Mouse (Mus musculus): Measurements from ENCODE around the gene Fpgs. TPM values are rescaled to one million over a fixed set of nuclear protein-coding genes. Genes with fewer than 3 reads are reported as not detected.
A peak's percentile ranks its signal among the peaks of the same experiment; 100 is the strongest.

The Fpgs gene
- polyA plus RNA-seq, 1 experiment from 2014 or later: 20.2 TPM

DNA sequence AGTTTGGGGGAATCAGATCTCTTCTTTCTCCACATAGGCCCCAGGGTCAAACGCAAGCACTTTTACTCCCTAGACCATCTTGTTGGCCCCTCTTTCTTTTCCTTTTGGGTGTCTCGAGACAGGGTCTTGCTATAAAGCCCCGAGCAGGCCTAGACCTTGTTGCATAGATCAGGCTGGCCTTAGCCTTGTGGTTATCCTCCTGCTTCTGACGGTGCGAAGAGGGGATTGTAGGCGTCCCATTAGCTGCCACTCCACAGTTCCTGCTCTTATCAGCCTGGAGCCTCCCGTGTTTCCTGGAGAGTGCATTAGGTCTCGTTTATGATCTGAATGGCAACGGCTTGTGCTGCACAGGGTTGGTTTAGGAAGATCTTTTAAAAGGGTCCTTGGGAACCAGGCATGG is 59.9 kb downstream of the Fpgs start:
- no peak for ATAC-seq
- no peak overlapping the region for H3K4me2 ChIP-seq (ENCODE audit: low read length)
- no peak overlapping the region for H3K27ac ChIP-seq (ENCODE audit: low read depth, low read length)
- WGBS: 87% methylated on average over 9 of the region's 9 CpGs
- H3K9ac ChIP-seq (ENCODE audit: low read depth, low read length): no peak overlapping the region
- no peak overlapping the region for H3K4me3 ChIP-seq (ENCODE audit: low read length)
- no peaks in the 10 kb centered on the region for H3K9me3 ChIP-seq (ENCODE audit: control insufficient read depth, low read length)
- H3K36me3 ChIP-seq (ENCODE audit: control insufficient read depth, insufficient read depth, low read length): no peaks in the 10 kb centered on the region
- no peaks in the 10 kb centered on the region for H3K27me3 ChIP-seq (replicated peaks; ENCODE audit: control insufficient read depth, insufficient read depth, low read length)
- H3K4me1 ChIP-seq (ENCODE audit: control insufficient read depth, insufficient read depth, low read depth, low read length): no peaks in the 10 kb centered on the region

DNA sequence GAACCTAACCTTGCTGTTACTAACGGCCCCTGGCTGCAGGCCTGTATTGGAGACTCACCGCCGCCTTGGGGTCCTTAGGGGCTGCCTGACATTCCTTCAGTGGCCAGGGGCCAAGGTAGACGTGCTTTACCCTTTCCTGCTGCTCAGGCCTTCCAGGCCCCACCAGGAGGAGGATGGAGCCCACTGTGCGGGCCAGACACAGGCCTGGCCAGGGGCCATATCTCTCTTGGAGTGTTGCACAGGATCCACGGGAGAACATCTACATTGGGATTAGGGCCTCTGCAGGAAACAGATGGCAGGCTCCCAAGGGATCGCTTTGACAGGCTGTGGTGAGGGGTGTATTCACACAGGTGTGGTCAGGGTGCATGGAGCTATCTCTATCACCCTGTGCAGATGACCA is 61.1 kb downstream of the Fpgs start:
- no peak overlapping the region for H3K4me2 ChIP-seq (ENCODE audit: low read length)
- no peak overlapping the region for H3K27ac ChIP-seq (ENCODE audit: low read depth, low read length)
- H3K4me1 ChIP-seq (ENCODE audit: control insufficient read depth, insufficient read depth, low read depth, low read length): no peaks in the 10 kb centered on the region
- H3K9ac ChIP-seq (ENCODE audit: low read depth, low read length): no peak overlapping the region
- no peak overlapping the region for H3K4me3 ChIP-seq (ENCODE audit: low read length)
- WGBS: 57% methylated on average over 7 of the region's 7 CpGs
- ATAC-seq: no peak
- no peaks in the 10 kb centered on the region for H3K27me3 ChIP-seq (replicated peaks; ENCODE audit: control insufficient read depth, insufficient read depth, low read length)
- no peaks in the 10 kb centered on the region for H3K36me3 ChIP-seq (ENCODE audit: control insufficient read depth, insufficient read depth, low read length)
- H3K9me3 ChIP-seq (ENCODE audit: control insufficient read depth, low read length): no peaks in the 10 kb centered on the region

DNA sequence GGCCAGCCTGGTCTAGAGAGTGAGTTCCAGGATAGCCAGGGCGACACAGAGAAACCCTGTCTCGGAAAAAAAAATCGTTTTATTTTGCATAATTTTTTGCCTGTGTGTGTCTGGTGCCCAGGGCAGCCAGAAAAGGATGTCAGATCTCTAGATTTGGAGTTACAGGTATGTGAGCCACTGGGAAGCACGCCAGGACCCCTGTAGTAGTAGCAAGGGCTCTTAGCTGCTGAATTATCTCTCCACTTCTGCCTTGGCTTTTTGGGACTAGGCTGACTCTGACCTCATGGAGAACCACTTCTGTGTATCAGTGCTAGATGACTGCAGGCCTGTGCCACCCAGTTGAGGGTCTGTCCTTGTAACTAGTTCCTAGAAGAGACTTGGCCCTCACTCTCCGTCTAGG is 62.1 kb downstream of the Fpgs start:
- Histone ChIP-seq H3K4me2 (ENCODE audit: low read length) (no peak overlapping the region), H3K9ac (ENCODE audit: low read depth, low read length) (no peak overlapping the region), H3K9me3 (ENCODE audit: control insufficient read depth, low read length) (no peaks in the 10 kb centered on the region), H3K36me3 (ENCODE audit: control insufficient read depth, insufficient read depth, low read length) (no peaks in the 10 kb centered on the region), H3K27ac (ENCODE audit: low read depth, low read length) (no peak overlapping the region), H3K4me3 (ENCODE audit: low read length) (no peak overlapping the region), H3K4me1 (ENCODE audit: control insufficient read depth, insufficient read depth, low read depth, low read length) (no peaks in the 10 kb centered on the region), H3K27me3 (replicated peaks; ENCODE audit: control insufficient read depth, insufficient read depth, low read length) (no peaks in the 10 kb centered on the region)
- 81% methylated on average over 5 of the region's 5 CpGs for WGBS
- ATAC-seq: no peak

DNA sequence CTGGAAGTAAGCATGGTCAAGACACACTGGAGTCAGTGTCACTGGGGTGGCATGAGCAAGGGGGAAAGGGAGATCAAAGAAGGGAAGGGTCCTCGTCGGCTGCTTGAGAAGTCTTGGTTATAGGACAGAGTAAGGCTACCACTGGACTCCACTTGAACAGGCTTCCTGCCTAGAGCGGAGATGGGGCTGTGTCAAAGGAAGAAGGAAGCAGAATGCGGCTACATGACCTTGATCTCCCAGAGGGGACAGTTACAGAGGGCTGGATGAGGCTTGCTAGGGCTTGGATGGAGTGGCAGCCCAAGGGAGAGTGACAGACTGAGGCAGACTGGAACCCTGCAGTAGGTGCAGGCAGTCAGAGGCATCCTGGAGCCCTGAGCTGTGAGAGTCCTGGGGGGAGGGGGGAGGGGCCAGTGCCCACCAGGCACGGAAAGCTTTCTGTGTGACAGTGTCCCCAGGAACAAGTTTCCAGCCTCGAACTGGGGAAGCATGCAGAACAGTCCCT is 63.3 kb downstream of the Fpgs start:
- H3K9me3 ChIP-seq (ENCODE audit: control insufficient read depth, low read length): no peaks in the 10 kb centered on the region
- H3K9ac ChIP-seq (ENCODE audit: low read depth, low read length): no peak overlapping the region
- no peaks in the 10 kb centered on the region for H3K36me3 ChIP-seq (ENCODE audit: control insufficient read depth, insufficient read depth, low read length)
- no peak overlapping the region for H3K27ac ChIP-seq (ENCODE audit: low read depth, low read length)
- H3K4me2 ChIP-seq (ENCODE audit: low read length): no peak overlapping the region
- no peaks in the 10 kb centered on the region for H3K4me1 ChIP-seq (ENCODE audit: control insufficient read depth, insufficient read depth, low read depth, low read length)
- no peaks in the 10 kb centered on the region for H3K27me3 ChIP-seq (replicated peaks; ENCODE audit: control insufficient read depth, insufficient read depth, low read length)
- H3K4me3 ChIP-seq (ENCODE audit: low read length): no peak overlapping the region
- WGBS: 57% methylated on average over 6 of the region's 6 CpGs
- no peak for ATAC-seq

DNA sequence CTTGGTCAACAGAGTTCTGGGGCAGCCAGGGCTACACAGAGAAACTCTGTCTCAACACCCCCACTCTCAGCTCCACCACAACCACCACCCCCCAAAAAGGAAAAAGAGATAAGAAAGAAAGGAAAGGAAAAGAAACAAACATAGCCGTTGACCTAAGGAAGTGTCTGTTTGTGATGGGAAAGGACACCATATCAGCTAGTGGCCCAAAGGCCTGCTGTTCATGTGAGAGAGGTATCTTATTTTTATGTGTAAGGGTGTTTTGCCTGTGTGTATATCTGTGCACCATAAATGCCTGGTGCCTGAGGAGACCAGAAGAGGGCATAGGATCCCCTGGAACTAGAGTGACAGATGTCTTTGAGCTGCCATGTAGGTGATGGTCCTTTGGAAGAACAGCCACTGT is 64.3 kb downstream of the Fpgs start:
- ATAC-seq: no peak
- H3K9ac ChIP-seq (ENCODE audit: low read depth, low read length): no peak overlapping the region

DNA sequence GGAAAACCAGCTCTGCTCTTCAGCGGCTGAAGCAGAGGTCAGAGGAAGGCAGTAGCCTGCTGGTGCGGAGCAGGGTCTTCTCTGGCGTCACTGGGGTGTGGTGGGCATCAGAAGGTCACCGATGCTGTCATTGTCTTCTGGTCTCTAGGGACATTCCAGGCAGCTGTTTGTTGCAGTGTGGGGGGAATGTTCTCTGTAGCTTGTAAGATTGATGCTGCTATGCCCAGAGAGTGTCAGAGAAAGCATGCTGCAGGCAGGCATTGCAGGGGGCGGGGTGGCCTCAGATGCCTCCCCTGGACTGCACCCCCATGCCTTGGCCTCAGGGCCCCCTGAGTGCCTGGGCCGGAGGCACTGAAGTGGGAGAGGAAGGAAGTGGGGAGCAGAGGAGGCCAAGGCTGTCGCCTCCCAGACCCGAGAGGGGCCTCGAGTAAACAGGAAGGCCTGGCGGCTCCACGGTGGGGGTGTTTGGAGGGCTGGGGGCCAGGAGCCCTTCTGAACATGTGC is 66.1 kb downstream of the Fpgs start:
- ATAC-seq: no peak
- 31% methylated on average over 11 of the region's 11 CpGs for WGBS
- Histone ChIP-seq H3K4me2 (ENCODE audit: low read length) (no peak overlapping the region), H3K36me3 (ENCODE audit: control insufficient read depth, insufficient read depth, low read length) (peaks cover 5% of the 10 kb centered on the region), H3K4me3 (ENCODE audit: low read length) (no peak overlapping the region), H3K27ac (ENCODE audit: low read depth, low read length) (0 out of 2 replicates have a peak overlapping the region, but pooled peaks have one; percentile 44), H3K27me3 (replicated peaks; ENCODE audit: control insufficient read depth, insufficient read depth, low read length) (no peaks in the 10 kb centered on the region), H3K9ac (ENCODE audit: low read depth, low read length) (peak overlapping the region; percentile 23; the same call in 1 of the 2 replicates), H3K4me1 (ENCODE audit: control insufficient read depth, insufficient read depth, low read depth, low read length) (no peaks in the 10 kb centered on the region; the same call in 1 of the 2 replicates), H3K9me3 (ENCODE audit: control insufficient read depth, low read length) (no peaks in the 10 kb centered on the region)

More for the DNA sequence above, 64.3 kb downstream of the Fpgs start:
- 91% methylated on average over 1 of the region's 1 CpGs for WGBS
- no peaks in the 10 kb centered on the region for H3K36me3 ChIP-seq (ENCODE audit: control insufficient read depth, insufficient read depth, low read length)
- no peaks in the 10 kb centered on the region for H3K27me3 ChIP-seq (replicated peaks; ENCODE audit: control insufficient read depth, insufficient read depth, low read length)
- no peak overlapping the region for H3K4me2 ChIP-seq (ENCODE audit: low read length)
- no peak overlapping the region for H3K27ac ChIP-seq (ENCODE audit: low read depth, low read length)
- no peak overlapping the region for H3K4me3 ChIP-seq (ENCODE audit: low read length)
- no peaks in the 10 kb centered on the region for H3K9me3 ChIP-seq (ENCODE audit: control insufficient read depth, low read length)
- no peaks in the 10 kb centered on the region for H3K4me1 ChIP-seq (ENCODE audit: control insufficient read depth, insufficient read depth, low read depth, low read length)

DNA sequence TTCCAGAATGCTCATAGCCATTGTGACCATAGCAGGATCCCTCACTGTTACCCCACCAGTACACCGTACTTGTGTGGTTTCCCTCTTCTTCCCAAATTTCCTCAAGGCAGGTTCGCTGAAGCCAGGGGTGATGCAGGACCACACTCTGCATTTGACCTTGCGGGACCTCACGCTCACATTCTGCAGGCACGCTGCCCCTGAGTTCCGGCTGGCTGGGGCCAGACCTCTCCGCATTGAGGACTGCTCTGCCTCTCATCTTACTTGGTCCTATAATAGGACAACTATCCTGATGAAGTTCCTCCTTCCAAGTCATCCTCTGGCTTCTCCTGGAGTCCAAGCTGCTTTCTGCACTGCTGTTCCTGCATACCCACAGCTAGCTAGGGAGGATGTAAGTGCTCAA is 67.3 kb downstream of the Fpgs start:
- no peak overlapping the region for H3K4me3 ChIP-seq (ENCODE audit: low read length)
- 87% methylated on average over 7 of the region's 7 CpGs for WGBS
- H3K4me1 ChIP-seq (ENCODE audit: control insufficient read depth, insufficient read depth, low read depth, low read length): no peaks in the 10 kb centered on the region; the same call in 1 of the 2 replicates
- H3K4me2 ChIP-seq (ENCODE audit: low read length): no peak overlapping the region
- H3K36me3 ChIP-seq (ENCODE audit: control insufficient read depth, insufficient read depth, low read length): peaks cover 5% of the 10 kb centered on the region
- no peaks in the 10 kb centered on the region for H3K9me3 ChIP-seq (ENCODE audit: control insufficient read depth, low read length)
- no peak overlapping the region for H3K27ac ChIP-seq (ENCODE audit: low read depth, low read length)
- no peaks in the 10 kb centered on the region for H3K27me3 ChIP-seq (replicated peaks; ENCODE audit: control insufficient read depth, insufficient read depth, low read length)
- no peak for ATAC-seq
- H3K9ac ChIP-seq (ENCODE audit: low read depth, low read length): no peak overlapping the region

DNA sequence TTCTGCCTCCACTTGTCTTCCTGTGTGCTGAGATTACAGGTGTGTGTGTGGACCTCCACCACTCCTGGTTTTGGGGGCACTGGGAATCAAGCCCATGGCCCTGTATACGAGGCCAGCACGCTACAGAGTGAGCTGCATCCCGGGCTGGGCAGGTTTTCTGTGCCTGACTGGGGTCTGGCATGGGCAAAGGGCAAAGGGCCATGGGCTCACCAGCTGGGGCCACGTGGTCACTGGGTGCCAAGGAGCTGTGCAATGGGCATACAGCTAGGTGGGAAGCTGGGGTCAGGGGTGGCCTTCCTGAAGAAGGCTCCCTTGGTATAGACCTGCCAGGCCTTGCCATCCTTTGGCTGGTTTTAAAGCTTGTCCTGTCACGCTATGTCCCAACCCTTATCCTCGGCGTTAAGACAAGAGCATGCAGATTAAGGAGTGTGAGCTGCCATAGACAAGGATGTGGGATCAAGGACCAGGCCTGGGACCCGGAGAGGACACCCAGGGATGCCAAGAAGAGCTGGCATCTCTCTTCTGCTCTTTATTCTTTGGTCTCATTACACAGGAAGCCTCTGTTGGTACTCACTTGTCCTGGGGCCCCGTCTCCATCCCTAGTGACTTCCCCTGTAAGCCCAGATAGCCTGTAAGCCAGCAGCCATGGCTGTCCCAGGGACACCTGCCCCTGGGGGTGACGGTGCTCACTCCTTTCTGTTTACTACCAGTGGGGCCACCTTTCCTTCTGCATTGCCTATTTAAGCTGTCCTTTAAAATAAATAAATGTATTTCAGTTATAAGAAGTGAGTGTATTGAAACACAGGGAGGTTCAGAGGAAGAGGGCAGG is 69.5 kb downstream of the Fpgs start:
- no peak for ATAC-seq
- Histone ChIP-seq H3K4me3 (ENCODE audit: low read length) (no peak overlapping the region), H3K4me1 (ENCODE audit: control insufficient read depth, insufficient read depth, low read depth, low read length) (peaks cover 2% of the 10 kb centered on the region), H3K9ac (ENCODE audit: low read depth, low read length) (no peak overlapping the region), H3K4me2 (ENCODE audit: low read length) (no peak overlapping the region), H3K27me3 (replicated peaks; ENCODE audit: control insufficient read depth, insufficient read depth, low read length) (no peaks in the 10 kb centered on the region), H3K9me3 (ENCODE audit: control insufficient read depth, low read length) (no peaks in the 10 kb centered on the region), H3K36me3 (ENCODE audit: control insufficient read depth, insufficient read depth, low read length) (peaks cover 5% of the 10 kb centered on the region), H3K27ac (ENCODE audit: low read depth, low read length) (no peak overlapping the region)
- WGBS: 89% methylated on average over 10 of the region's 10 CpGs

DNA sequence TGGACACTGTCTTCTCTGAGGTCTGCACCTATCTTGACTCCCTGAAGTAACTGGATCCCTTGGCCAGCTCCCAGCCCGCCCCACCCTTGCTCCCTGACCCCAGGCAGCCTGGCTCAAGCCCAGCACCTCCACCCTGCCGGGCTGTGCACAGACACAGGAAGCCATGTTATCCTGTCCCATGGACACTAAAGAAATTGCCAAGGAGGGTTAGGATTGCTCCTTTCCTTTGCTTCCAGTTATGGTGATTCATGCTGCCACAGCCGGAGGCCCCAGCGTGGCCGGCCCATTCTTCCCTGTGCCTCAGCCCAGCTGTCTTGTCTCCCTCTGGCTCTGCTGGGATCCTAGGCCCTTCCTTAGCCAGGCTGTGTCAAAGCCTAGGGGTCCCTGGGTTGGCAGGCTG is 70.3 kb downstream of the Fpgs start:
- 79% methylated on average over 5 of the region's 5 CpGs for WGBS

More for the DNA sequence above, 70.3 kb downstream of the Fpgs start:
- ATAC-seq: no peak
- peak overlapping the region; percentile 17; the same call in 1 of the 2 replicates for H3K9ac ChIP-seq (ENCODE audit: low read depth, low read length)
- H3K4me2 ChIP-seq (ENCODE audit: low read length): no peak overlapping the region
- H3K4me1 ChIP-seq (ENCODE audit: control insufficient read depth, insufficient read depth, low read depth, low read length): peaks cover 11% of the 10 kb centered on the region
- H3K27me3 ChIP-seq (replicated peaks; ENCODE audit: control insufficient read depth, insufficient read depth, low read length): no peaks in the 10 kb centered on the region
- no peaks in the 10 kb centered on the region for H3K9me3 ChIP-seq (ENCODE audit: control insufficient read depth, low read length)
- peak overlapping the region; percentile 44; the same call in 1 of the 2 replicates for H3K27ac ChIP-seq (ENCODE audit: low read depth, low read length)
- H3K36me3 ChIP-seq (ENCODE audit: control insufficient read depth, insufficient read depth, low read length): peaks cover 5% of the 10 kb centered on the region
- no peak overlapping the region for H3K4me3 ChIP-seq (ENCODE audit: low read length)

Data from hindbrain, embryonic 16.5 days (tissue).